In genomic region chr7:16839427-16840108, GRCm38 (mm10) we compare ENCODE assay signal across 24 mouse cellular contexts. TPM values are rescaled to one million over a fixed set of nuclear protein-coding genes. Genes with fewer than 3 reads are reported as not detected.
DNase-seq lines count a peak whose midpoint lies in the region; ATAC-seq and TF ChIP-seq lines count a peak whose summit lies in the region.
"Had no signal": no experiment of that assay in that cellular context is flagged by ENCODE, and none has a peak within 500 bp of the region (broad histone marks: within the 10 kb centered on the region; RNA-seq: fewer than 3 reads in every experiment).

No protein-coding gene starts in this region.

- ATAC-seq in liver, embryonic 12.5 days: no peak
- ATAC-seq in liver, postnatal 0 days: no peak
- no peak for ATAC-seq in megakaryocyte, adult 5-6 weeks (ENCODE audit: poor library complexity, severe bottlenecking)
- ATAC-seq: activated CD4-positive, CD25-positive, alpha-beta regulatory T cell, adult 4 months; CD4-positive, CD25-positive, alpha-beta regulatory T cell, adult 4 months; forebrain, embryonic 13.5 days; forebrain, embryonic 15.5 days; Patski had no signal

- H3K4me1 ChIP-seq in liver, embryonic 12.5 days: peaks cover 53% of the 10 kb centered on the region
- peaks cover 25% of the 10 kb centered on the region for H3K4me1 ChIP-seq in liver, postnatal 0 days (ENCODE audit: insufficient read depth)
- H3K4me1 ChIP-seq in megakaryocyte, embryonic 14.5 days: peaks cover 85% of the 10 kb centered on the region

- no peak overlapping the region for H3K4me3 ChIP-seq in liver, embryonic 12.5 days
- no peak overlapping the region for H3K4me3 ChIP-seq in liver, postnatal 0 days (ENCODE audit: low read depth, low read length)
- H3K4me3 ChIP-seq in megakaryocyte, embryonic 14.5 days (replicated peaks): peak overlapping the region; percentile 48
- H3K4me3 ChIP-seq: embryonic facial prominence, embryonic 10.5 days; embryonic facial prominence, embryonic 12.5 days; forebrain, embryonic 13.5 days; forebrain, embryonic 15.5 days had no signal

- 0 out of 2 replicates have a peak overlapping the region, but pooled peaks have one; percentile 17 for H3K27ac ChIP-seq in liver, embryonic 12.5 days
- H3K27ac ChIP-seq in liver, postnatal 0 days (ENCODE audit: low read depth): no peak overlapping the region
- H3K27ac ChIP-seq: embryonic facial prominence, embryonic 10.5 days; embryonic facial prominence, embryonic 12.5 days; forebrain, embryonic 13.5 days; forebrain, embryonic 15.5 days had no signal

- H3K9ac ChIP-seq in liver, embryonic 12.5 days: no peak overlapping the region
- H3K9ac ChIP-seq in liver, postnatal 0 days (replicated peaks): no peak overlapping the region
- H3K9ac ChIP-seq: embryonic facial prominence, embryonic 12.5 days; forebrain, embryonic 13.5 days; forebrain, embryonic 15.5 days had no signal

- no peak for TF ChIP-seq EP300 in liver, postnatal 0 days (IDR thresholded peaks at IDR 0.05; ENCODE audit: low read depth)

- TF ChIP-seq CTCF in liver, postnatal 0 days (IDR thresholded peaks at IDR 0.05; ENCODE audit: low read depth): no peak

- no peak overlapping the region for H3K4me2 ChIP-seq in liver, embryonic 12.5 days
- H3K4me2 ChIP-seq in liver, postnatal 0 days (ENCODE audit: low read depth, low read length): no peak overlapping the region
- H3K4me2 ChIP-seq: embryonic facial prominence, embryonic 12.5 days; forebrain, embryonic 13.5 days; forebrain, embryonic 15.5 days had no signal

- H3K36me3 ChIP-seq in liver, embryonic 12.5 days: peaks cover 63% of the 10 kb centered on the region
- peaks cover 41% of the 10 kb centered on the region for H3K36me3 ChIP-seq in liver, postnatal 0 days (replicated peaks; ENCODE audit: insufficient read depth, low read length)
- H3K36me3 ChIP-seq in megakaryocyte, embryonic 14.5 days (replicated peaks; ENCODE audit: low read length): peaks cover 66% of the 10 kb centered on the region

- 90% methylated on average over 12 of the region's 12 CpGs for WGBS in liver, embryonic 12.5 days (ENCODE audit: insufficient replicate concordance)
- WGBS in liver, postnatal 0 days (ENCODE audit: insufficient replicate concordance): 91% methylated on average over 12 of the region's 12 CpGs

- peak; percentile 87 for DNase-seq in heart, adult 11 months
- no peak for DNase-seq in heart, adult 18-20 months
- DNase-seq in liver, postnatal 0 days: no peak
- DNase-seq: adrenal gland, adult 8-10 months; adrenal gland, postnatal 14 days; adrenal gland, postnatal 36 days; B cell, adult 2 months; cerebellum, adult 11-12 months; cerebellum, adult 2 months; cerebellum, adult 9-10 months; cerebellum, postnatal 10 days; cerebellum, postnatal 25 days had no signal

- H3K27me3 ChIP-seq in liver, embryonic 12.5 days (replicated peaks): no peaks in the 10 kb centered on the region
- H3K27me3 ChIP-seq in liver, postnatal 0 days (ENCODE audit: insufficient read depth, low read length): no peaks in the 10 kb centered on the region
- no peaks in the 10 kb centered on the region for H3K27me3 ChIP-seq in megakaryocyte, embryonic 14.5 days (replicated peaks)
- H3K27me3 ChIP-seq: CH12.LX; embryonic facial prominence, embryonic 12.5 days; forebrain, embryonic 13.5 days; forebrain, embryonic 15.5 days; Patski had no signal

- no peaks in the 10 kb centered on the region for H3K9me3 ChIP-seq in liver, embryonic 12.5 days (replicated peaks)
- no peaks in the 10 kb centered on the region for H3K9me3 ChIP-seq in liver, postnatal 0 days (ENCODE audit: low read length)
- no peaks in the 10 kb centered on the region for H3K9me3 ChIP-seq in megakaryocyte, embryonic 14.5 days
- H3K9me3 ChIP-seq: embryonic facial prominence, embryonic 10.5 days; embryonic facial prominence, embryonic 12.5 days; forebrain, embryonic 13.5 days; forebrain, embryonic 15.5 days; G1E had no signal

RNA-seq across cellular contexts. Expression of gene Prkd2, which starts 3.1 kb away (rescaled TPM):
- total RNA-seq in heart, adult 18-20 months (2021): 10 to 100 TPM; 19.7 to 22.2 TPM
- 4.4 and 4.7 TPM in 2 replicates for polyA plus RNA-seq in liver, embryonic 12.5 days (2016; fragmentation: Nextera tagmentation; extraction: Ambion mirVana)
- 4.3 and 5.0 TPM in 2 replicates for polyA plus RNA-seq in liver, postnatal 0 days (2015; fragmentation: Nextera tagmentation; extraction: Ambion mirVana)
- 54.4 and 70.1 TPM in 2 replicates for polyA plus RNA-seq in megakaryocyte, embryonic 14.5 days (2012; ENCODE audit: insufficient read depth, low replicate concordance)
- total RNA-seq in megakaryocyte, adult 5-6 weeks (2015): 8.8 and 14.0 TPM in 2 replicates
- total RNA-seq in megakaryocyte, adult 5-6 weeks (2017): 9.4 and 10.1 TPM in 2 replicates

RNA-seq across cellular contexts. Expression of gene Fkrp, which starts 23.0 kb away (rescaled TPM):
- 10 to 100 TPM; 49.1 to 53.1 TPM for total RNA-seq in heart, adult 18-20 months (2021)
- 14.9 and 16.0 TPM in 2 replicates for polyA plus RNA-seq in liver, embryonic 12.5 days (2016; fragmentation: Nextera tagmentation; extraction: Ambion mirVana)
- 7.4 and 8.7 TPM in 2 replicates for polyA plus RNA-seq in liver, postnatal 0 days (2015; fragmentation: Nextera tagmentation; extraction: Ambion mirVana)
- 14.8 and 21.1 TPM in 2 replicates for polyA plus RNA-seq in megakaryocyte, embryonic 14.5 days (2012; ENCODE audit: insufficient read depth, low replicate concordance)
- total RNA-seq in megakaryocyte, adult 5-6 weeks (2015): 8.1 and 12.4 TPM in 2 replicates
- 8.1 and 10.6 TPM in 2 replicates for total RNA-seq in megakaryocyte, adult 5-6 weeks (2017)

RNA-seq across cellular contexts. Expression of gene Strn4, which starts 23.9 kb away (rescaled TPM):
- total RNA-seq in heart, adult 18-20 months (2021): 10 to 100 TPM; 50.3 to 60.0 TPM
- 61.3 and 63.2 TPM in 2 replicates for polyA plus RNA-seq in liver, embryonic 12.5 days (2016; fragmentation: Nextera tagmentation; extraction: Ambion mirVana)
- polyA plus RNA-seq in liver, postnatal 0 days (2015; fragmentation: Nextera tagmentation; extraction: Ambion mirVana): 15.9 and 18.4 TPM in 2 replicates
- 83.0 and 118 TPM in 2 replicates for polyA plus RNA-seq in megakaryocyte, embryonic 14.5 days (2012; ENCODE audit: insufficient read depth, low replicate concordance)
- 25.7 and 27.6 TPM in 2 replicates for total RNA-seq in megakaryocyte, adult 5-6 weeks (2015)
- total RNA-seq in megakaryocyte, adult 5-6 weeks (2017): 45.9 and 50.0 TPM in 2 replicates

RNA-seq across cellular contexts. Expression of gene Dact3, which starts 35.5 kb away (rescaled TPM):
- 1 to 10 TPM; 8.7 to 9.4 TPM for total RNA-seq in heart, adult 18-20 months (2021)
- polyA plus RNA-seq in liver, embryonic 12.5 days (2016; fragmentation: Nextera tagmentation; extraction: Ambion mirVana): 1.5 TPM in 2 replicates
- polyA plus RNA-seq in liver, postnatal 0 days (2015; fragmentation: Nextera tagmentation; extraction: Ambion mirVana): 0.09 TPM in 2 replicates
- polyA plus RNA-seq in megakaryocyte, embryonic 14.5 days (2012; ENCODE audit: insufficient read depth, low replicate concordance): 3.3 and 10.9 TPM in 2 replicates
- 0.09 and 0.23 TPM in 2 replicates for total RNA-seq in megakaryocyte, adult 5-6 weeks (2015)
- total RNA-seq in megakaryocyte, adult 5-6 weeks (2017): 0.15 and 0.16 TPM in 2 replicates
- polyA plus RNA-seq: activated CD4-positive, CD25-positive, alpha-beta regulatory T cell, adult 4 months; CD4-positive, CD25-positive, alpha-beta regulatory T cell, adult 4 months had no signal

RNA-seq across cellular contexts. Expression of gene Gng8, which starts 52.0 kb away (rescaled TPM):
- under 1 TPM in 1 of 2 experiments, not detected in 1; 0.47 TPM for total RNA-seq in heart, adult 18-20 months (2021)
- 0.80 and 1.7 TPM in 2 replicates for polyA plus RNA-seq in liver, embryonic 12.5 days (2016; fragmentation: Nextera tagmentation; extraction: Ambion mirVana)
- 0.15 and 0.20 TPM in 2 replicates for polyA plus RNA-seq in liver, postnatal 0 days (2015; fragmentation: Nextera tagmentation; extraction: Ambion mirVana)
- polyA plus RNA-seq in megakaryocyte, embryonic 14.5 days (2012; ENCODE audit: insufficient read depth, low replicate concordance): not detected in 2 replicates
- not detected in 2 replicates for total RNA-seq in megakaryocyte, adult 5-6 weeks (2015)
- total RNA-seq in megakaryocyte, adult 5-6 weeks (2017): 0.48 TPM in 1 of 2 replicates, not detected in the other
- total RNA-seq: G1E had no signal
- polyA plus RNA-seq: activated CD4-positive, CD25-positive, alpha-beta regulatory T cell, adult 4 months; CD4-positive, CD25-positive, alpha-beta regulatory T cell, adult 4 months; G1E had no signal
